Mouse (Mus musculus): Measurements from ENCODE around the gene Zfp266. TPM values are rescaled to one million over a fixed set of nuclear protein-coding genes. Genes with fewer than 3 reads are reported as not detected.
"Not testable (repeated sequence)": the region's sequence is repeated elsewhere in the genome, so short reads cannot be mapped to it uniquely, and the experiment has no call there.

The Zfp266 gene
- polyA plus RNA-seq (2015; fragmentation: Nextera tagmentation; extraction: Ambion mirVana): 105 and 114 TPM in 2 replicates

DNA sequence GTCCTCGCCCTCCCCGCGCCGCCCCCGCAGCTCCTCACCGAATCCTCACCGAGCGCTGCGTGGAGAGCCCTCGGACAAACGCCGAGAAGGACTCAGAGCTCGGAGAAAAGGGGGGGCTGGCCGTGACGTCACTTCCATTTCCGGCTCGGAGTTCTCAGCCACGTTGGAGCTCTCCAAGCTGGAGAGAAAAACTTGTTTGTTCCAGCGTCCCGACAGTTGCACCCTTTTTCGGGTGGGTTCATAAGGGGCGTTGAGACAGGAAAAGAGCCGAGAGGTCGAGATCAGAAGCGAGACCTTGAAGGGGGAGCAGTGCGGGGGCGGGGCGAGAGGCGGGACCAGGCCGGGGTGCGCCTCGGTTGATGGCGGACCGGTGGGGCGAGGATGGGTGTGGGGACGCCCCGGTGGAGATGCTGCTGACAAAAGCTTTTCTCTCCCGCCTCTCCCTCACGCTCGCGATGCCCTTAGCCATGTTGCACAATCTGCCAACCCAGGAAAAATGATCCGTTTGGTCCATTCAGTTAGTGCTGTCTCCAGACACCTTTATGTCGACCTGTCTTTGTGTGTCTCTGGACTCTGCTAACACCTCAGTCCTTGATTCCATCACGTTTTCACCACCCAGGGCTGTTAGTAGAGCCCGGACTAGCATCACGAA is at the start of gene Zfp266:
Gene Zfp266, minus strand, starts transcription at position 112 of the 652 bp plus-strand sequence.
- Histone ChIP-seq H3K27me3 (no peaks in the 10 kb centered on the region), H3K9me3 (replicated peaks) (no peaks in the 10 kb centered on the region), H3K27ac (replicated peaks) (peak within 1 kb of the TSS; percentile 100), H3K36me3 (peaks cover 3% of the 10 kb centered on the region; the same call in 1 of the 2 replicates), H3K4me3 (replicated peaks) (peak within 1 kb of the TSS; percentile 95), H3K4me2 (replicated peaks) (peak within 1 kb of the TSS; percentile 62), H3K9ac (peak within 1 kb of the TSS; percentile 85), H3K4me1 (peaks cover 18% of the 10 kb centered on the region)
- WGBS: under 1% methylated on average over 46 of the region's 46 CpGs
- ATAC-seq (ENCODE audit: insufficient number of reproducible peaks, low FRiP score, low TSS enrichment, low read depth): peak; percentile 88

DNA sequence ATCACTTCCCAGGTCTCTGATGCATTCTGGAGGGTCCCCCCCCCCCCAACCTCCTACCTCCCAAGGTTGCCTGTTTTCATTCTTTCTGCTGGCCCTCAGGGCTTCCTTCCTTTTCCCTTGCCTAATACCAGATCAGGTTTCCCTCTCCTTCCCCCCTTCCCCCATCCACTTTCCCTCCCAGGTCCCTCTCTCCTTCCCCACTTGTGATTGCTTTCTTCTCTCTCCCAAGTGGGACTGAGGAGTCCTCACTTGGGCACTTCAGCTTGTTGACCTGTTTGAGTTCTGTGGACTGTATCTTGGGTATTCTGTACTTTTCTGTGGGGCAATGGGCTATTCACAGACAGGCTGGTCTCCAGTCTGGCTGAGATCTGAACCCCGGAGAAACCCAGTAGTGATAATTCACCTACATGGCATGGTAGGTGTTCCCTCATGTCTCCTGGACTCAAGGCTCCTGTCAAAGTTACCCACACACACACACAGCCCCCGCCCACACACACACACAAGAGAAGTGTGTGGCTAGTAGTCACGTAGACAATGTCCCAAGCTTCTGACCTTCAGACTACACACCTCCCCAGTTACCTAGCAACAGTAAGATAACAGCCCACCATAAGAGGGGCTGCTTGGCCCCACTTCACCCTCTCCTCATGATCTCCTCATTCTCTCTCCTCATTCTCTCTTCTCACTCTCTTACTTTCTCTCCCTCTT is 44.3 kb upstream of the Zfp266 start:
- not testable (repeated sequence) for H3K27ac ChIP-seq (replicated peaks); H3K27me3 ChIP-seq; H3K36me3 ChIP-seq; ATAC-seq (ENCODE audit: insufficient number of reproducible peaks, low FRiP score, low TSS enrichment, low read depth); H3K4me2 ChIP-seq (replicated peaks); H3K9me3 ChIP-seq (replicated peaks); H3K4me1 ChIP-seq; H3K4me3 ChIP-seq (replicated peaks); H3K9ac ChIP-seq
- WGBS: 87% methylated on average over 3 of the region's 3 CpGs

DNA sequence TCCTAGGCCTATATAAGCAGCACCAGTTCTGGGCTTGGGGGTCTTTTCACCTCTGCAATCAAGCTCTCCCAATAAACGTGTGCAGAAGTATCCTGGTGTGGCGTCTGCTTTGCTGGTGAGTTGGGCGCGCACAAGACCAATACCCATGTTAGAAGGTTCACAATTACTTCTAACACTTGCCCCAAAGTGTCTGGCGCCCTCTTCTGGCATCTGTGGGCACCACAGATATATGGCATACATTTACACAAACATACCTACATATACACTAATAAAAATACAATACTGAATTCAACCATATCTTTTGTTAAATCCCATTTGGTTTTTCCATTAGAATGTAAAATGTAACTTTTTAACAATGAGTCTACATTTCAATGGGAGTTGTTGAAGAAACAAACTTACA is 41.0 kb upstream of the Zfp266 start:
- Histone ChIP-seq H3K4me1 (no peaks in the 10 kb centered on the region), H3K4me3 (replicated peaks) (no peak overlapping the region), H3K4me2 (replicated peaks) (no peak overlapping the region), H3K36me3 (no peaks in the 10 kb centered on the region), H3K27me3 (no peaks in the 10 kb centered on the region), H3K9ac (no peak overlapping the region), H3K27ac (replicated peaks) (no peak overlapping the region), H3K9me3 (replicated peaks) (no peaks in the 10 kb centered on the region)
- no peak for ATAC-seq (ENCODE audit: insufficient number of reproducible peaks, low FRiP score, low TSS enrichment, low read depth)
- WGBS: 85% methylated on average over 5 of the region's 5 CpGs

DNA sequence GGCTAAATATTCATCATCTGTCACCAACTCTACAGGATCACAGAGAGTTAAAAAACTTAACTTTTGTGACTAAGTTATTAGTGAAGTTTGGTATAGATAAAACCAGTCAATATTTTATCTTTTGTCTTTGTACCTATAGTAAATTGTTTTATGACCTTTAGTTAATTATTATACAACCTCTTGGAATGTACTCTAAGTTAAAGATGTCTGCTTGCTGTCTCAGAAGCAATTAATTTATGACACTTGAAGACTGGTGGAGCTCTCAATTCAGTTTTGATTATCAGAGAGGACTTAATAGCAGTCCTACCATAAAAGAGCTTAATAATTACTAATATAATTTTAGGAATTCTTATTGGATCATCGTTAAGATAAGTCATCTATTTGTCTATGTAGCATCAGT is 31.5 kb upstream of the Zfp266 start:
- Histone ChIP-seq H3K27ac (replicated peaks) (no peak overlapping the region), H3K4me1 (no peaks in the 10 kb centered on the region), H3K4me2 (replicated peaks) (no peak overlapping the region), H3K9me3 (replicated peaks) (no peaks in the 10 kb centered on the region), H3K27me3 (0 out of 2 replicates have a peak, but pooled peaks cover 7% of the 10 kb centered on the region), H3K36me3 (no peaks in the 10 kb centered on the region), H3K9ac (no peak overlapping the region), H3K4me3 (replicated peaks) (no peak overlapping the region)
- WGBS: 80% methylated on average over 1 of the region's 1 CpGs
- no peak for ATAC-seq (ENCODE audit: insufficient number of reproducible peaks, low FRiP score, low TSS enrichment, low read depth)

DNA sequence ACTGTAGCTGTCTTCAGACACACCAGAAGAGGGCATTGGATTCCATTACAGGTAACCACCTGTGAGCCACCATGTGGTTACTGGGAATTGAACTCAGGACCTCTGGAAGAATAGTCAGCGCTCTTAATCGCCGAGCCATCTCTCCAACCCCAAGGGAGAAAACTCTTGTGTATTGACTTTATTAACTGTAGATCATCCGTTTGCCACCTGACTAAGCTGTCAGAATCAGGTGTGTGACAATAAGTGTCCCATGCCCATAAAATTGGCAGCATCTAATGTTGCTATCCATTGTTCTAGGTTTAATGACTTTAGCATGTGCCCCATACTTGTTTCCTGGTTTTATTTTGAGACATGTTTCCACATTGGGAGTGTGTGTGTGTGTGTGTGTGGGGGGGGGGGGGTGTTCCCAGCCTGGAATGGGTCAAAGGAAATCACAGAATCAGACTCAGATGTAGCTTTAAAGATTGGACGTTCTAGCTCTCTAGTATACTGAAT is 30.6 kb upstream of the Zfp266 start:
- H3K27me3 ChIP-seq: 0 out of 2 replicates have a peak, but pooled peaks cover 7% of the 10 kb centered on the region
- H3K4me2 ChIP-seq (replicated peaks): no peak overlapping the region
- no peak overlapping the region for H3K4me3 ChIP-seq (replicated peaks)
- H3K9me3 ChIP-seq (replicated peaks): no peaks in the 10 kb centered on the region
- H3K27ac ChIP-seq (replicated peaks): no peak overlapping the region
- WGBS: 50% methylated on average over 5 of the region's 5 CpGs
- no peaks in the 10 kb centered on the region for H3K36me3 ChIP-seq
- no peak overlapping the region for H3K9ac ChIP-seq
- no peak for ATAC-seq (ENCODE audit: insufficient number of reproducible peaks, low FRiP score, low TSS enrichment, low read depth)
- no peaks in the 10 kb centered on the region for H3K4me1 ChIP-seq

DNA sequence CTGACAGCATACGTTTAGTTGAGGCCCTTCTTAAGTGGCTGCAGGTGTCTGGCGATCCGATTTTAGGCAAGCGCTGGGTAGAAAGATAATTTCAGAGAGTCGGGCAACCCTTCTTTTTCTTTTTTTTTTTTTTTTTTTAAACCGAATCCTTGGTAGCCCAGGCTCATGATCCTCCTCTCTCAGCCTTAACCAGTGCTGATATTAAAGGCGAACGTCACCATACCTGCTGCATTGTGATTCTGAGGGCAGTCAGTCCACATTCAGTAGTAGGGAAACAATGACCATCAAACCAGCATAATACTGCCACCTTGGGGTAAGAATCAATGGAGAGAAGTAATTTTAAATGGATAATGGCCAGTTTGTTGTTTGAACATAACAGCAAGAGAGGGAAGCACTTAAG is 23.9 kb upstream of the Zfp266 start:
- Histone ChIP-seq H3K36me3 (no peaks in the 10 kb centered on the region), H3K9ac (no peak overlapping the region), H3K9me3 (replicated peaks) (no peaks in the 10 kb centered on the region), H3K4me2 (replicated peaks) (peak overlapping the region; percentile 72), H3K27me3 (0 out of 2 replicates have a peak, but pooled peaks cover 3% of the 10 kb centered on the region), H3K4me1 (peaks cover 17% of the 10 kb centered on the region; the same call in 1 of the 2 replicates), H3K27ac (replicated peaks) (peak overlapping the region; percentile 95), H3K4me3 (replicated peaks) (peak overlapping the region; percentile 48)
- no peak for ATAC-seq (ENCODE audit: insufficient number of reproducible peaks, low FRiP score, low TSS enrichment, low read depth)
- WGBS: 14% methylated on average over 8 of the region's 8 CpGs

DNA sequence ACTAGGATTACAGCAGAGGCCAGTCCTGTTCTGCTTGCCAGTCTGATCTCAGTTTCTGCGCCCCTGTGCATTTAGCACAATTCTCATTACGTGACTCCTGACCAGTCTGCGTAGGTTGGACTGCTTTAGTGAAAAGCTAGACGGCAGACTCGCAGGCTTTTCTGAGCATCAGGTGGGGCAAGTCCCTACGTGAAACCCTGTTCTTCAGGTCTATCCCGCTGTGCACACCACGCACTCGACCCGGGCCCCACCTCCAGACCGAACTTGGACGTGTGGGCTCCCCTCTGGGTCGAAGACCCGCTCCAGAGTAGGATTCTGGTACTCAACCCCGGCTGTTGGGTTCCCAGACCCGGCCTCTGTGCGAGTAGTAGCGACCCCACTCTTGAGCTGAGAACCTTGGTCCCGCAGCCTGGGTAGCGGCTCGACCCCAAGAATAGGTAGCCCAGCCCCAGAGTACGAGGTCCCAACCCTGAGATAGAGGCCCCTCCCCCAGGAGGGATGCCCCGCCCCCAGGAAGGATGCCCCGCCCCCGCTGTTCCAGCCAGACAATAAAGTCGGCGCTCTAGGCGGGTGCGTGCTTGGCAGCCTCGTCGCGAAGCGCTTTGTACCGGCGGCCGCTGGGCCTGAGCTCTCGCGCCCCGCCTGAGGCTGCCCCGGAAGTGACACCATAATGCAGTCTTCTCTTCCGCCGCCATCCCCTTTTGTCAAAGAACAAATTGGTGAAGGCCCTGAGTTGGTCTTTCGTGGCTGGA is 23.0 kb upstream of the Zfp266 start:
- Histone ChIP-seq H3K9ac (peak overlapping the region; percentile 37; the same call in 1 of the 2 replicates), H3K4me1 (peaks cover 17% of the 10 kb centered on the region; the same call in 1 of the 2 replicates), H3K4me3 (replicated peaks) (peak overlapping the region; percentile 48), H3K27ac (replicated peaks) (peak overlapping the region; percentile 95), H3K27me3 (no peaks in the 10 kb centered on the region), H3K9me3 (replicated peaks) (no peaks in the 10 kb centered on the region), H3K36me3 (no peaks in the 10 kb centered on the region), H3K4me2 (replicated peaks) (peak overlapping the region; percentile 72)
- WGBS: 3% methylated on average over 43 of the region's 43 CpGs
- ATAC-seq (ENCODE audit: insufficient number of reproducible peaks, low FRiP score, low TSS enrichment, low read depth): peak; percentile 91

DNA sequence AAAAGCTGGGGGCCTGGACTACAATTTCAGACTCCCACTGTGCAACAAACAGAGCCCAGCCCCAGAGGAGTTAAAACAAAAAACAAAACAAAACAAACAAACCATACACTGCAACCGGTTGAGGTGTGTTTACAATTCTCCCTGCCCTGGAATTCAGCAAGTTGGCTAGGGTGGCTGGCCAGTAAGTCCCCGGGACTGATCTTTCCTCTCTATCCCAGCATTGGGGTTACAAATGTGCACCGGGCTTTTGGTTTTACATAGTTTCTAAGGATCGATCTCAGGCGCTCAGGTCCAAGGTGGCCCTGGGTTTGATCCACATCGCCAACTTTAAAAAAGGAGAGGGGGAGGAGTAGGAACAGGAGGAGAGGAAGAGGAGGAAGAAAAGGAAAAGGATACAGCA is 22.3 kb upstream of the Zfp266 start:
- Histone ChIP-seq H3K9me3 (replicated peaks) (no peaks in the 10 kb centered on the region), H3K27me3 (no peaks in the 10 kb centered on the region), H3K9ac (no peak overlapping the region), H3K4me3 (replicated peaks) (0 out of 2 replicates have a peak overlapping the region, but pooled peaks have one; percentile 48), H3K4me2 (replicated peaks) (peak overlapping the region; percentile 72), H3K27ac (replicated peaks) (peak overlapping the region; percentile 95), H3K36me3 (no peaks in the 10 kb centered on the region), H3K4me1 (peaks cover 17% of the 10 kb centered on the region; the same call in 1 of the 2 replicates)
- WGBS: 24% methylated on average over 6 of the region's 6 CpGs
- ATAC-seq (ENCODE audit: insufficient number of reproducible peaks, low FRiP score, low TSS enrichment, low read depth): no peak

DNA sequence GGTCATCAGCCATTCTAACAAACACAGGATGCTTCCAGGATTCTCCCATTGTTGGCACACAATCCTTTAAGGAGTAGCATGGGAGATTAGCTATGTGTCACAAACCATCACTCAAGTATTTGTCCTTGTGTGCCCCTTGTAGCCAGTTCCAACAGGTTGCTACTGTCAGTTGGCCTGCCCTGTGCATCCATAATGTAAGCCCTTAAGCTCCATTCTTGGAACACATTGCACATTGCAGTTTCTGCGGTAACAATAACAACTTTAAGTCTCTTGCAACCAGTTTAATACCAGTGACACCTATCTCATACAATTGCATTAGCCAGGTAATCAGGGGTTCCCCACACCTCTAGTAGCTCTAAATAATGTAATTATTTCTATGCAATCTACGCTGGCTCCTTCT is 15.4 kb upstream of the Zfp266 start:
- no peaks in the 10 kb centered on the region for H3K9me3 ChIP-seq (replicated peaks)
- H3K4me1 ChIP-seq: no peaks in the 10 kb centered on the region
- no peak overlapping the region for H3K4me3 ChIP-seq (replicated peaks)
- H3K9ac ChIP-seq: no peak overlapping the region
- no peaks in the 10 kb centered on the region for H3K27me3 ChIP-seq
- no peaks in the 10 kb centered on the region for H3K36me3 ChIP-seq
- H3K27ac ChIP-seq (replicated peaks): no peak overlapping the region
- no peak for ATAC-seq (ENCODE audit: insufficient number of reproducible peaks, low FRiP score, low TSS enrichment, low read depth)
- H3K4me2 ChIP-seq (replicated peaks): no peak overlapping the region
- 81% methylated on average over 2 of the region's 2 CpGs for WGBS

DNA sequence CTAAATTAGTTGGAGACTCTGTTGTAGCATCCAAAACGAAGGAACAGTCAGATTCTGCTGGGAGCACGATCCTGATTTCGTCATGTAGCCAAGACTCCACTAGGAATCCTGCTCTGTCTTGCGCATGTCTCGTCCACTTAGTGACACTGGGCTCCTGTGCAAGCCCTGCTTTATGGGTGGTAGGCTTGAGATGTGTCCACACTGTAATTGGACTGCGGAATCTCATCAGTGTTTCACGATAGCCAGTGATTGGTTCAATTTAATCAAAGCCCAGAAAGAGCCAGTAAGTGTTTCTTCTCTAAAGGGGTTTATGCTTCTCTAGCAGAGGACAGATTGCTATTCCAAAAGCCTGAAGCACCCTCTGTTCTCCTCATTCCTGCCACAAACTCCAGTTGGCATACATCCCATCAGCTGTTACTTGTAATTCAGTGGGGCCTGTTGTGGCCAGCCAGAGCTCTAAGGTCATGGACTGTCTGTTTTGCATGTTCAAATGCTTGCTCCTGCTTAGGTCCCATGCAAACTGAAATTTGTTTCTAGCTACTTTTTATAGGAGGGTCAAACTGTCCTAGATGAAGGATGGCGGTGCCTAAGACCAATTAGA is 13.2 kb upstream of the Zfp266 start:
- WGBS: 78% methylated on average over 8 of the region's 8 CpGs

More for the DNA sequence above, 13.2 kb upstream of the Zfp266 start:
- H3K27ac ChIP-seq (replicated peaks): no peak overlapping the region
- no peaks in the 10 kb centered on the region for H3K36me3 ChIP-seq
- H3K27me3 ChIP-seq: no peaks in the 10 kb centered on the region
- no peak for ATAC-seq (ENCODE audit: insufficient number of reproducible peaks, low FRiP score, low TSS enrichment, low read depth)
- H3K4me1 ChIP-seq: no peaks in the 10 kb centered on the region
- H3K9ac ChIP-seq: no peak overlapping the region
- H3K4me3 ChIP-seq (replicated peaks): no peak overlapping the region
- no peak overlapping the region for H3K4me2 ChIP-seq (replicated peaks)
- no peaks in the 10 kb centered on the region for H3K9me3 ChIP-seq (replicated peaks)

All from embryonic facial prominence, embryonic 15.5 days (tissue).